8 mouse cellular contexts compared by ENCODE assay signal in the genomic region with DNA sequence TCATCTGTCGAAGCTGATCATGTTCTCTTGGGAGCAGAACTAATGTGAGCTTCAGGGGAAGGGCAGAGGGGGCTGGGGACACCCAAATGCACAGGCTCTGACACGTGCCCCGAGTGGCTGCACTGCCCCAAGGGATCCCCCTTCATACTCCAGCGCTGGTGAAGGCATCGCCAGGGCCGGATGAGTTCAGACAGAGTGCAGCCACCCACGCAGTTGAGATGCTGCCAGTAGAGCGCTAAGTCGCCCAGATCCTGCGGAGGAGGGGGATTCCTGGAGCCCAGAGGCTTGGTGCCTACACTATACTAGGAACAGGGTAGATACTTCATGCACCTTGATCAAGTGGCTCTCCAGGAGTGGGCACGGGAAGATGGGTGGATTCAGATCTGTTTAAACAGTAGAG.
DNase-seq lines count a peak whose midpoint lies in the region; ATAC-seq and TF ChIP-seq lines count a peak whose summit lies in the region.

No protein-coding gene starts in this region.

- no peaks in the 10 kb centered on the region for H3K36me3 ChIP-seq in hindbrain, postnatal 0 days (ENCODE audit: insufficient read depth, low read length)
- no peaks in the 10 kb centered on the region for H3K36me3 ChIP-seq in hindbrain, embryonic 10.5 days
- no peaks in the 10 kb centered on the region for H3K36me3 ChIP-seq in thymus, adult 2 months (ENCODE audit: control insufficient read depth, insufficient read depth, low read length)

- TF ChIP-seq POLR2A in thymus, adult 2 months (IDR thresholded peaks at IDR 0.05; ENCODE audit: control insufficient read depth, extremely low read depth, insufficient read depth, low read length, poor library complexity), result no peak

- peaks cover 15% of the 10 kb centered on the region; the same call in 1 of the 2 replicates for H3K4me1 ChIP-seq in hindbrain, postnatal 0 days (ENCODE audit: insufficient read depth, low read length)
- peaks cover 18% of the 10 kb centered on the region for H3K4me1 ChIP-seq in hindbrain, embryonic 10.5 days (replicated peaks)
- no peaks in the 10 kb centered on the region for H3K4me1 ChIP-seq in thymus, adult 2 months (replicated peaks; ENCODE audit: control insufficient read depth, insufficient read depth, low read length)

- CTCF ChIA-PET in Patski (lab: Charles Lee), result interaction anchor here (2.0 kb wide), 1 partner anchor 9 kb away, joined by 6 read pairs; no protein-coding TSS in a partner anchor

- POLR2A ChIA-PET in Patski (lab: Charles Lee), result no interaction called here

- DNase-seq in hindbrain, postnatal 0 days (ENCODE audit: low spot score), result peak; percentile 75
- DNase-seq in hindbrain, embryonic 10.5 days (ENCODE audit: low spot score), result no peak
- peak; percentile 60 for DNase-seq in Patski (ENCODE audit: low read depth, low spot score)
- peak; percentile 60 to 63 for DNase-seq in frontal cortex, postnatal 36 days (ENCODE audit: low spot score in 2 of 2)
- peak; percentile 56 for DNase-seq in left cerebral cortex, postnatal 4 days
- DNase-seq in thymus, adult 2 months, result no peak

- no peak overlapping the region for H3K27ac ChIP-seq in hindbrain, postnatal 0 days
- H3K27ac ChIP-seq in hindbrain, embryonic 10.5 days, result no peak overlapping the region
- H3K27ac ChIP-seq in thymus, adult 2 months (ENCODE audit: control insufficient read depth, insufficient read depth, low read length), result no peak overlapping the region

- H3K27me3 ChIP-seq in hindbrain, postnatal 0 days (ENCODE audit: insufficient read depth, low read length), result 0 out of 2 replicates have a peak, but pooled peaks cover 3% of the 10 kb centered on the region
- peaks cover 15% of the 10 kb centered on the region for H3K27me3 ChIP-seq in hindbrain, embryonic 10.5 days (ENCODE audit: insufficient read depth, poor library complexity, severe bottlenecking)
- no peaks in the 10 kb centered on the region for H3K27me3 ChIP-seq in Patski
- no peaks in the 10 kb centered on the region for H3K27me3 ChIP-seq in thymus, adult 2 months (ENCODE audit: control insufficient read depth, insufficient read depth, low read length)

- no peak overlapping the region for H3K4me2 ChIP-seq in hindbrain, postnatal 0 days (ENCODE audit: low read depth, low read length)

- WGBS in hindbrain, postnatal 0 days, result 29% methylated on average over 11 of the region's 11 CpGs
- 63% methylated on average over 11 of the region's 11 CpGs for WGBS in hindbrain, embryonic 10.5 days
- WGBS in thymus, adult 2 months, result 76% methylated on average over 11 of the region's 11 CpGs

- in situ Hi-C loops in Patski (cut with MboI; ENCODE audit: low pct_unique_long_range_greater_than_20kb), result no loop called here

- intact Hi-C loops in left cerebral cortex, postnatal 4 days (cut with DNase I), result loop anchor here (10.0 kb wide), 1 partner anchor 115 kb away; no protein-coding TSS in a partner anchor

- no peaks in the 10 kb centered on the region for H3K9me3 ChIP-seq in hindbrain, postnatal 0 days (ENCODE audit: low read length)
- H3K9me3 ChIP-seq in hindbrain, embryonic 10.5 days, result no peaks in the 10 kb centered on the region

- H3K4me3 ChIP-seq in hindbrain, postnatal 0 days (ENCODE audit: low read length), result no peak overlapping the region
- no peak overlapping the region for H3K4me3 ChIP-seq in hindbrain, embryonic 10.5 days
- H3K4me3 ChIP-seq in thymus, adult 2 months (ENCODE audit: control insufficient read depth, insufficient read depth, low read length), result no peak overlapping the region

- ATAC-seq in hindbrain, postnatal 0 days, result peak; percentile 65
- peak; percentile 93 for ATAC-seq in Patski
- ATAC-seq in activated CD4-positive, CD25-positive, alpha-beta regulatory T cell, adult 4 months, result no peak
- ATAC-seq in monocyte, adult 5-6 weeks (replicated peaks; ENCODE audit: insufficient number of reproducible peaks, low FRiP score, low TSS enrichment, poor library complexity, severe bottlenecking), result no peak

- no peak overlapping the region for H3K9ac ChIP-seq in hindbrain, postnatal 0 days (replicated peaks; ENCODE audit: low read length)

- TF ChIP-seq CTCF in hindbrain, postnatal 0 days (IDR thresholded peaks at IDR 0.05; ENCODE audit: low read depth), result no peak
- no peak for TF ChIP-seq CTCF in Patski (IDR thresholded peaks at IDR 0.05)
- TF ChIP-seq CTCF in thymus, adult 2 months (IDR thresholded peaks at IDR 0.05; ENCODE audit: borderline replicate concordance, control insufficient read depth, extremely low read depth, insufficient read depth, low read length, poor library complexity), result no peak

Comparison
In these comparisons a context has a peak if more than half of its experiments do, and no peak if none do; other contexts are left out.
1. DNase-seq: peak in hindbrain, postnatal 0 days (single experiment), Patski (single experiment), frontal cortex, postnatal 36 days (2 of 2) and left cerebral cortex, postnatal 4 days (single experiment); none in hindbrain, embryonic 10.5 days (single experiment) and thymus, adult 2 months (single experiment).
2. ATAC-seq: peak in hindbrain, postnatal 0 days (single experiment) and Patski (single experiment); none in activated CD4-positive, CD25-positive, alpha-beta regulatory T cell, adult 4 months (single experiment) and monocyte, adult 5-6 weeks (single experiment).